Mouse (Mus musculus) intestine, postnatal 0 days (tissue): ENCODE results near the gene Senp8. TPM values are rescaled to one million over a fixed set of nuclear protein-coding genes. Genes with fewer than 3 reads are reported as not detected.
A peak's percentile ranks its signal among the peaks of the same experiment; 100 is the strongest.
"Not testable (repeated sequence)": the region's sequence is repeated elsewhere in the genome, so short reads cannot be mapped to it uniquely, and the experiment has no call there.

Experiments used
- ATAC-seq: fragments of 200-750 bp; cut with Nextera tagmentation; 2 replicates; pipeline ENCODE4 v1.8.0; 2017; ENCODE audit warnings: mild to moderate bottlenecking, moderate TSS enrichment, moderate library complexity
- H3K27ac ChIP-seq: fragments of 300-500 bp; sonication (generic); 2 replicates; pipeline ENCODE4 v1.5.1; 2014; ENCODE audit warnings: mild to moderate bottlenecking, low read depth, low read length, moderate library complexity
- H3K27me3 ChIP-seq: fragments of 300-500 bp; sonication (generic); replicated peaks from 2 replicates; pipeline ENCODE4 v1.6.1; 2014; ENCODE audit warnings: low read length, mixed read lengths; ENCODE audit not compliant: control insufficient read depth, insufficient read depth
- H3K36me3 ChIP-seq: fragments of 300-500 bp; sonication (generic); 2 replicates; pipeline ENCODE4 v1.6.1; 2014; ENCODE audit warnings: mild to moderate bottlenecking, moderate library complexity; ENCODE audit not compliant: control insufficient read depth, insufficient read depth
- H3K4me1 ChIP-seq: fragments of 300-500 bp; sonication (generic); replicated peaks from 2 replicates; pipeline ENCODE4 v1.6.1; 2014; ENCODE audit warnings: antibody characterized with exemption, low read length, mixed read lengths; ENCODE audit not compliant: control insufficient read depth, insufficient read depth
- H3K4me2 ChIP-seq: fragments of 300-500 bp; sonication (generic); replicated peaks from 2 replicates; pipeline ENCODE4 v1.6.1; 2014; ENCODE audit warnings: low read depth, mild to moderate bottlenecking, moderate library complexity
- H3K4me3 ChIP-seq: fragments of 300-500 bp; sonication (generic); 2 replicates; pipeline ENCODE4 v1.5.1; 2014; ENCODE audit warnings: low read depth, low read length
- H3K9ac ChIP-seq: fragments of 300-500 bp; sonication (generic); 2 replicates; pipeline ENCODE4 v1.6.1; 2014; ENCODE audit warnings: mild to moderate bottlenecking, low read depth, low read length
- H3K9me3 ChIP-seq: fragments of 300-500 bp; sonication (generic); 2 replicates; pipeline ENCODE4 v1.6.1; 2016; ENCODE audit warnings: mixed run types; ENCODE audit not compliant: control insufficient read depth
- CTCF ChIP-seq: sonication (generic); IDR thresholded peaks from 2 replicates; pipeline ENCODE4 v1.5.1; 2016; ENCODE audit warnings: low read depth, mild to moderate bottlenecking, control low read depth, antibody characterized with exemption, moderate library complexity
- WGBS: fragments of 180-500 bp; shearing (Covaris S2); extraction: QIAGEN DNeasy Blood & Tissue Kit; methylation state at CpG from one replicate; pipeline ENCODE4 v1.1.7; 2014; 5-methylcytosine and 5-hydroxymethylcytosine counted together
- polyA plus RNA-seq: library from polyadenylated mRNA; unstranded; fragments of >200 nt; fragmentation: Nextera tagmentation; extraction: Ambion mirVana; gene quantifications from 2 replicates; pipeline ENCODE4 v1.2.1, GENCODE M21; 2015

The Senp8 gene
- 3.8 and 4.1 TPM in 2 replicates for polyA plus RNA-seq

DNA sequence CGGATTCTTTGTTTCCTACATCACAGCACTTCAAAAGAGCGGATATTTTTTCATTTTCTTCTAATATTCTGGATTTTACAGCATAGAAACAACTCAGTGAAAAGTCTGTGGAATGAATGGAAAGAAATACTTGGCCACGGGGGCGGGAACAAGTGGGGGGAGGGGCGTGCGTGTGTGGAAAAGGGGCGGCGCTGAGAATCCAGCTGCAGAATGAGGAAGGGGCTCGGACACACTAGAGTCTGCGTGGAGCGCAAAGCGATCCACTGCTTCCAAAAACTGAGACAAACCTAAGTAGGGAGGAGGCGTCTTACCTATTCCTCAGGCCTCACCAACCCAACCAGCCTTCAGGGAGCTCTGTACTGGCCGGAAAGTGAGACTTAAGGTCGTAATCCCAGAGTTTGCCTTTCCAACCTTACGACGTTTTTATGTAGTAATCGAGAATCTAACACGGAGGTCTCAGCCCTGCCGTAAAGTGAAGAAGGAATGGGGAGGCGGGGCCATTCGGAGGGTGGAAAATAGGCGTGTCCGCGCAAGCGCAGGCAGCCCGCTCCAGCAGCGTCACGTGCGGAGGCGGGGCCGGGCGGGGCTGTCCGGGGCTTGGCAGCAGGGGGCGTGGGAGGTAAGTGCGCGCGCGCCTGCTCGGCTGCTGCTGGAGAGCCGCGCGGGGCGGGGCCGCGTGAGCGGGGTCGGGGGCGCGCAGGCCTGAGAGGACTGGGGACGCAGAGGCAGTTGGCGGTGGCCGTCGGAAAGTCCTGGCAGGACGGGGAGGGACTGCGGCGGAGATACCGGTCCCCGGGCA is at the start of gene Senp8, which contains the start of gene Myo9a:
Gene Senp8 (minus strand): TSS at position 444 of the 799 bp plus-strand sequence.
Gene Myo9a (plus strand): TSS at position 630 of the 799 bp plus-strand sequence.
- H3K4me2 ChIP-seq = peak within 1 kb of the TSS; percentile 85
- ATAC-seq = peak; percentile 95
- H3K4me3 ChIP-seq = peak within 1 kb of the TSS; percentile 92
- no peaks in the 10 kb centered on the region for H3K9me3 ChIP-seq
- peak within 1 kb of the TSS; percentile 80 for H3K9ac ChIP-seq
- under 1% methylated on average over 59 of the region's 59 CpGs for WGBS
- H3K36me3 ChIP-seq = no peaks in the 10 kb centered on the region; the same call in 1 of the 2 replicates
- H3K27me3 ChIP-seq = no peaks in the 10 kb centered on the region
- peak; percentile 55 for TF ChIP-seq CTCF
- H3K4me1 ChIP-seq = 0 out of 2 replicates have a peak, but pooled peaks cover 3% of the 10 kb centered on the region
- H3K27ac ChIP-seq = peak within 1 kb of the TSS; percentile 85

DNA sequence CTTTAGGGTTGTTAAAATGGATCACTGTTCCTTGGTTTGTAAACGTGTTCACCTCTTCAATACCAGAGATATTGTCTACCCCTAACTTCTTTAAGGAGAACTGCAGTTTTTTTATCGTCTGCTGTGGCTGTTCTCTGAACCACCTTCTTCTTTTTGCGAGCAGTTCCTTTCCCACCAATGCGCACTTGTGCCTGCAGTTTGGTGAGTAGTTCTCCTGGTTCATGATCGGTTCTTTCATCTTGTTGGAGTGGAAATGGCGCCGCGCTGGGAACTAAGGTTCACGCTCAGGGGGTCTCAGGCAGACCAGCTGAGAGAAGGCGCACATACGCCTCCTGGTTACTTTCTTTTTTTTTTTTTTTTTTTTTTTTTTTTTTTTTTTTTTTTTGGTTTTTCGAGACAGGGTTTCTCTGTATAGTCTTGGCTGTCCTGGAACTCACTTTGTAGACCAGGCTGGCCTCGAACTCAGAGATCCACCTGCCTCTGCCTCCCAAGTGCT is 16.5 kb upstream of the Senp8 start:
- not testable (repeated sequence) for H3K4me1 ChIP-seq, H3K27me3 ChIP-seq, H3K4me3 ChIP-seq, ATAC-seq, H3K36me3 ChIP-seq, H3K4me2 ChIP-seq, H3K27ac ChIP-seq, H3K9me3 ChIP-seq, H3K9ac ChIP-seq
- WGBS = 89% methylated on average over 11 of the region's 13 CpGs

DNA sequence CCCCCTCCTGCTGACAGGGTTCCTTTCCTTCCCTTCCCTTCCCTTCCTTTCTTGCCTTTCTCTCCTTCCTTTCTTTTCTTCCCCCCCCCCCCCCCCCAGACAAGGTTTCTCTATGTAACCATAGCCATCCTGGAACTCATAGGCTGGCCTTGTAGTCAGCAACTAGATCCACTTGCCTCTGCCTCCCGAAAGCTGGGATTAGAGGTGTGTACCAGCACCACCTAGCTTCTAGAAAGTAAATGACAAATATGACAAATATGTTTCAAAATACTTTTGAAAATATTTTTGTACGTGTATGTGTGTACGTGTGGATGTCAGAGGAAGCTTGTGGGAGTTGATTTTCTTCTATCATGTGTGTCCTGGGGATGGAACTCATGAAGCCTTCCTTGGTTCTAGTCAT is 10.0 kb upstream of the Senp8 start:
- no peak for ATAC-seq
- no peak overlapping the region for H3K27ac ChIP-seq
- H3K4me1 ChIP-seq = no peaks in the 10 kb centered on the region
- no peak overlapping the region for H3K4me3 ChIP-seq
- TF ChIP-seq CTCF = peak; percentile 55
- 70% methylated on average over 3 of the region's 3 CpGs for WGBS
- no peaks in the 10 kb centered on the region for H3K36me3 ChIP-seq
- no peak overlapping the region for H3K4me2 ChIP-seq
- no peaks in the 10 kb centered on the region for H3K9me3 ChIP-seq
- H3K27me3 ChIP-seq = no peaks in the 10 kb centered on the region
- H3K9ac ChIP-seq = no peak overlapping the region

DNA sequence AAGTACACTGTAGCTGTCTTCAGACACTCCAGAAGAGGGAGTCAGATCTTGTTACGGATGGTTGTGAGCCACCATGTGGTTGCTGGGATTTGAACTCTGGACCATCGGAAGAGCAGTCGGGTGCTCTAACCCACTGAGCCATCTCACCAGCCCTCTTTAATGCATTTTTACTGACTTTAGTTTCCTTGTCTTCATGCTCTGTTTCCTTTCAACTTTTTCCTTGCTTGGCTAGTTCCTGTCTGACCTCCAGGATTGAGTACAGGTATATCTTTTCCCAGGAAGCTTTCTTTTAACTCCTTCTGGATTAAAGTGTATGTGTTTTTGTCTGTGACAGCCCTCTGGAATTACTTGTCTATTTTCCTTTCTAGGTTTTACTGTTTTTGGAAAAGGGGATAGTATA is 6.5 kb upstream of the Senp8 start:
- not testable (repeated sequence) for H3K4me1 ChIP-seq, H3K9me3 ChIP-seq, H3K4me2 ChIP-seq, H3K4me3 ChIP-seq, H3K27me3 ChIP-seq, ATAC-seq, H3K36me3 ChIP-seq, H3K9ac ChIP-seq, H3K27ac ChIP-seq
- WGBS = 96% methylated on average over 2 of the region's 3 CpGs

DNA sequence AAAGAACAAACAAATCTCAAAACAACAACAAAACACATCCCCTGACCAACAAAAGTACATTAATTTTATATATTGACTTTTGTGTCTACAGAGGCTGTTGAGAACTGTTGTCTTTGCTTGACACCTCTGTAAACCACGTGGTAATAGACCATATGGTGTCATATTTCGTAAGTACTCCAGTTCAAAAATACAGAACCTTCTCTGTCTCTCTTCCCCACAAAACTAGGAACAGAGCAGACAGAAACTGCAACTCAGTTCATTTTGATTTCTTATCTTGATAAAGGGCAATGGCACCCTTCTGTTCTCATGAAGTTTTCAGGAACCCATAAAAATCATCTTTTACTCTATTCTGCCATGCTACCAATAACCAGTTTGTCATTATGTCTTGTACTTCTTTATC is 4.7 kb upstream of the Senp8 start:
- no peak for TF ChIP-seq CTCF
- Histone ChIP-seq H3K9me3 (no peaks in the 10 kb centered on the region), H3K27me3 (no peaks in the 10 kb centered on the region), H3K4me1 (no peaks in the 10 kb centered on the region), H3K9ac (no peak overlapping the region), H3K36me3 (no peaks in the 10 kb centered on the region; the same call in 1 of the 2 replicates), H3K4me2 (no peak overlapping the region), H3K4me3 (no peak overlapping the region), H3K27ac (no peak overlapping the region)
- WGBS = 56% methylated on average over 2 of the region's 2 CpGs
- ATAC-seq = no peak

DNA sequence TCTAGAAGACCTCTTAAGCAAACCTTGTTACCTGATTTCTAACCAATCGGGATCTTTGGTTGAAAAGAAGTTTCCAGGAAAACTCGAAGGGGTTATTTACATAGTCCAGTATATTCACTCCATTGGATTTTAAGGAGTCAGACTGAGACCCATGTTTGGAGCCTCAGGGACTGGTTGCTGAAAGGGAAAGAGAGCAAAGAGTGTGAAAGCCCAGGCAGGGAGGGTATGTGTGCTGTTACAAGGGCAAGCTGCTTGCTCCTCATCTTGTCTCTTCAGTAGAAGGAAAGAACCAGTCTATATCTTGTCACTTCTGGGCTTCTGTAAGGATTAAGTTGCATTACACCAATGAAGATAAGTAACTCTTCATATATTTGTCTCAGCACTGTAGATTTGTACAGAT is 1.5 kb upstream of the Senp8 start:
- Histone ChIP-seq H3K36me3 (no peaks in the 10 kb centered on the region; the same call in 1 of the 2 replicates), H3K9ac (peak overlapping the region; percentile 80), H3K4me3 (peak overlapping the region; percentile 92), H3K27me3 (no peaks in the 10 kb centered on the region), H3K27ac (peak overlapping the region; percentile 85; the same call in 1 of the 2 replicates), H3K4me2 (peak overlapping the region; percentile 85), H3K4me1 (0 out of 2 replicates have a peak, but pooled peaks cover 3% of the 10 kb centered on the region), H3K9me3 (no peaks in the 10 kb centered on the region)
- WGBS = 3% methylated on average over 2 of the region's 2 CpGs
- ATAC-seq = no peak
- TF ChIP-seq CTCF = no peak
